9 mouse cellular contexts compared by ENCODE assay signal in the genomic region with DNA sequence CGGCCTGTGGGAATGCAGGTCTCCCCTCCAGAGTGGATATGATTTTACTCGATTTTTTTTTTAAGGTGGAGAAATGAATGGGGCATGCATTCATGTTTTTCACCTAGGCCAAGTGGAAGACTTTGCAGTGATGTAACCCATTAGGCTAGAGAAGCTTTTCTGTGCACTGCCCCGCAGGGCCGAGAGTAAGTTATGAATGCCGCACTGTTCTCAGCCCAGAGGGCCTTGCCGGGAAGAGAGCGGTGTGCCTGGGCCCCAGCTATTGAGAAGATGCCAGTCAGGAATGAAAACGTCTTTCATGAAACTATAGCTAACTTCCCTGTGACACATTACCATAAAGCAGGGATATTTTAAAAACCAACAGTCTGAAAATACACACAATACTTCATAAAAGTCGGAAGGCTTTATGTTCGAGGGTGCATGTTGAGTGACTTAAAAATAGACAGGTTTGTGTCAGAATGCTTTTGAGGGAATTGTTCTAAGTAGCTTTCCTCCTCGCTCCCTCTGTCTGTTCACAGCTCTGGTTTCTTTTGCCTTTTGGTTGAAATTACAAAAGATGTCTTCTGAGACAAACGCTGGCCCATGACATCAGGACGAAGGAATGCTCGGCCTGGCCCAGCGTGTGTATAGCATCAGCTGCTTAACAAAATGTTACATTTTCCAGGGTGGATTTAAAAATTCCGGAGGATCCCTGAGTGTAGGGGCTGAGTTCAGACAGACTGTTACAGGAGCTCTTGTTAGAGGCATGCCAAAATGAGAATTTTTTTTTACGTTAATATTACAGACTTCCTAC. TPM values are rescaled to one million over a fixed set of nuclear protein-coding genes. Genes with fewer than 3 reads are reported as not detected.
DNase-seq lines count a peak whose midpoint lies in the region; ATAC-seq and TF ChIP-seq lines count a peak whose summit lies in the region.
"Had no signal": no experiment of that assay in that cellular context is flagged by ENCODE, and none has a peak within 500 bp of the region (broad histone marks: within the 10 kb centered on the region; RNA-seq: fewer than 3 reads in every experiment).

No protein-coding gene starts in this region.

- H3K4me2 ChIP-seq in kidney, postnatal 0 days (ENCODE audit: low read length): no peak overlapping the region
- H3K4me2 ChIP-seq in embryonic facial prominence, embryonic 11.5 days (ENCODE audit: low read depth, low read length): no peak overlapping the region
- H3K4me2 ChIP-seq in hindbrain, embryonic 16.5 days (ENCODE audit: low read length): peak overlapping the region; percentile 12; the same call in 1 of the 2 replicates
- peak overlapping the region; percentile 33 for H3K4me2 ChIP-seq in neural tube, embryonic 12.5 days (replicated peaks)

- 74% methylated on average over 17 of the region's 17 CpGs for WGBS in kidney, postnatal 0 days
- 22% methylated on average over 17 of the region's 17 CpGs for WGBS in embryonic facial prominence, embryonic 11.5 days
- 20% methylated on average over 17 of the region's 17 CpGs for WGBS in hindbrain, embryonic 16.5 days
- 29% methylated on average over 17 of the region's 17 CpGs for WGBS in neural tube, embryonic 12.5 days

- no peak overlapping the region for H3K27ac ChIP-seq in kidney, postnatal 0 days
- peak overlapping the region; percentile 65 for H3K27ac ChIP-seq in embryonic facial prominence, embryonic 11.5 days (replicated peaks; ENCODE audit: low read depth, low read length)
- peak overlapping the region; percentile 73 for H3K27ac ChIP-seq in hindbrain, embryonic 16.5 days (ENCODE audit: low read depth, low read length)
- H3K27ac ChIP-seq in neural tube, embryonic 12.5 days: peak overlapping the region; percentile 43; the same call in 1 of the 2 replicates

- no peaks in the 10 kb centered on the region for H3K4me1 ChIP-seq in kidney, postnatal 0 days (replicated peaks; ENCODE audit: insufficient read depth, low read length)
- H3K4me1 ChIP-seq in embryonic facial prominence, embryonic 11.5 days (ENCODE audit: control insufficient read depth, insufficient read depth, low read length): peaks cover 3% of the 10 kb centered on the region; the same call in 1 of the 2 replicates
- H3K4me1 ChIP-seq in hindbrain, embryonic 16.5 days (ENCODE audit: control insufficient read depth, insufficient read depth, low read depth, low read length): peaks cover 8% of the 10 kb centered on the region
- peaks cover 26% of the 10 kb centered on the region for H3K4me1 ChIP-seq in neural tube, embryonic 12.5 days

- no peak overlapping the region for H3K9ac ChIP-seq in kidney, postnatal 0 days (ENCODE audit: low read depth, low read length)
- H3K9ac ChIP-seq in embryonic facial prominence, embryonic 11.5 days (replicated peaks; ENCODE audit: low read length): no peak overlapping the region
- no peak overlapping the region for H3K9ac ChIP-seq in hindbrain, embryonic 16.5 days (ENCODE audit: low read depth, low read length)
- no peak overlapping the region for H3K9ac ChIP-seq in neural tube, embryonic 12.5 days

- H3K36me3 ChIP-seq in kidney, postnatal 0 days (ENCODE audit: insufficient read depth, low read length): no peaks in the 10 kb centered on the region
- no peaks in the 10 kb centered on the region for H3K36me3 ChIP-seq in embryonic facial prominence, embryonic 11.5 days (replicated peaks; ENCODE audit: control insufficient read depth, insufficient read depth, low read depth, low read length)
- H3K36me3 ChIP-seq in hindbrain, embryonic 16.5 days (ENCODE audit: control insufficient read depth, insufficient read depth, low read length): no peaks in the 10 kb centered on the region
- no peaks in the 10 kb centered on the region for H3K36me3 ChIP-seq in neural tube, embryonic 12.5 days

- H3K4me3 ChIP-seq in kidney, postnatal 0 days (replicated peaks; ENCODE audit: low read depth, low read length): no peak overlapping the region
- H3K4me3 ChIP-seq in embryonic facial prominence, embryonic 11.5 days (ENCODE audit: low read depth, low read length): no peak overlapping the region
- no peak overlapping the region for H3K4me3 ChIP-seq in hindbrain, embryonic 16.5 days (ENCODE audit: low read length)
- H3K4me3 ChIP-seq in neural tube, embryonic 12.5 days: no peak overlapping the region

- peak; percentile 7 for DNase-seq in kidney, postnatal 0 days (ENCODE audit: low spot score)
- DNase-seq in kidney, adult 9 months: no peak
- DNase-seq in embryonic facial prominence, embryonic 11.5 days (ENCODE audit: low spot score): peak; percentile 71
- no peak for DNase-seq in frontal cortex, postnatal 36 days (ENCODE audit: low spot score in 2 of 2)
- no peak for DNase-seq in adrenal gland, postnatal 25 days
- no peak for DNase-seq in adrenal gland, adult 2 months

- H3K27me3 ChIP-seq in kidney, postnatal 0 days (ENCODE audit: insufficient read depth, low read length): no peaks in the 10 kb centered on the region
- no peaks in the 10 kb centered on the region for H3K27me3 ChIP-seq in embryonic facial prominence, embryonic 11.5 days (ENCODE audit: control insufficient read depth, insufficient read depth, low read length)
- no peaks in the 10 kb centered on the region for H3K27me3 ChIP-seq in hindbrain, embryonic 16.5 days (replicated peaks; ENCODE audit: control insufficient read depth, insufficient read depth, low read length)
- no peaks in the 10 kb centered on the region for H3K27me3 ChIP-seq in neural tube, embryonic 12.5 days (replicated peaks)
- H3K27me3 ChIP-seq: Patski had no signal

- ATAC-seq in kidney, postnatal 0 days (replicated peaks; ENCODE audit: low FRiP score, low read depth): no peak
- peak; percentile 82 for ATAC-seq in embryonic facial prominence, embryonic 11.5 days (replicated peaks; ENCODE audit: insufficient number of reproducible peaks, low FRiP score, low TSS enrichment, low read depth)
- ATAC-seq in hindbrain, embryonic 16.5 days: peak; percentile 87
- ATAC-seq in neural tube, embryonic 12.5 days (ENCODE audit: low FRiP score, low read depth): peak; percentile 90
- ATAC-seq: Patski had no signal

- TF ChIP-seq CTCF in kidney, postnatal 0 days (IDR thresholded peaks at IDR 0.05; ENCODE audit: low read depth): no peak

- H3K9me3 ChIP-seq in kidney, postnatal 0 days (replicated peaks; ENCODE audit: low read length): no peaks in the 10 kb centered on the region
- H3K9me3 ChIP-seq in embryonic facial prominence, embryonic 11.5 days (replicated peaks; ENCODE audit: control insufficient read depth, low read length): no peaks in the 10 kb centered on the region
- no peaks in the 10 kb centered on the region for H3K9me3 ChIP-seq in hindbrain, embryonic 16.5 days (ENCODE audit: control insufficient read depth, low read length)
- no peaks in the 10 kb centered on the region for H3K9me3 ChIP-seq in neural tube, embryonic 12.5 days

RNA-seq across cellular contexts. Expression of a gene that starts 44.2 kb away (rescaled TPM):
- polyA plus RNA-seq in kidney, postnatal 0 days (2015; fragmentation: Nextera tagmentation; extraction: Ambion mirVana): 1.2 and 2.1 TPM in 2 replicates
- 4.5 and 5.0 TPM in 2 replicates for polyA plus RNA-seq in embryonic facial prominence, embryonic 11.5 days (2014; fragmentation: Nextera tagmentation; extraction: Ambion mirVana)
- 21.4 and 21.6 TPM in 2 replicates for polyA plus RNA-seq in hindbrain, embryonic 16.5 days (2015; fragmentation: Nextera tagmentation; extraction: Ambion mirVana)
- 20.0 and 21.4 TPM in 2 replicates for polyA plus RNA-seq in neural tube, embryonic 12.5 days (2016; fragmentation: Nextera tagmentation; extraction: Ambion mirVana)
- 2.7 and 3.0 TPM in 2 replicates for total RNA-seq in adrenal gland, postnatal 25 days (2021)
- 1 to 10 TPM; 2.1 to 4.4 TPM for total RNA-seq in adrenal gland, adult 2 months (2021)
- 0.98 and 2.3 TPM in 2 replicates for polyA plus RNA-seq in adrenal gland, adult 2 months (2012; rRNA removed)

Comparison
In these comparisons a context has a peak if more than half of its experiments do, and no peak if none do; other contexts are left out.
1. DNase-seq: peak in kidney, postnatal 0 days (single experiment) and embryonic facial prominence, embryonic 11.5 days (single experiment); none in kidney, adult 9 months (single experiment), frontal cortex, postnatal 36 days (0 of 2), adrenal gland, postnatal 25 days (single experiment) and adrenal gland, adult 2 months (single experiment).
2. H3K4me2 ChIP-seq: peak in hindbrain, embryonic 16.5 days (single experiment) and neural tube, embryonic 12.5 days (single experiment); none in kidney, postnatal 0 days (single experiment) and embryonic facial prominence, embryonic 11.5 days (single experiment).